Mouse (Mus musculus) right cerebral cortex, postnatal 14 days (tissue): Measurements from ENCODE around the gene Wrnip1.
A peak's percentile ranks its signal among the peaks of the same experiment; 100 is the strongest.

Source experiments
- DNase-seq: peaks from one replicate; pipeline ENCODE4 v3.0.0; 2022

Wrnip1 gene

GRCm38 (mm10) chr13:32801693-32802221, at the start of gene Wrnip1:
Gene Wrnip1, plus strand, starts transcription at chr13:32802038.
- peak; percentile 97 for DNase-seq

- no peak for DNase-seq
Measured at GRCm38 (mm10) chr13:32752066-32752657, 49.7 kb upstream of the Wrnip1 start.

- DNase-seq = peak; percentile 38
Measured at GRCm38 (mm10) chr13:32759036-32759435, 42.8 kb upstream of the Wrnip1 start.

GRCm38 (mm10) chr13:32760795-32761194, 41.0 kb upstream of the Wrnip1 start:
- DNase-seq = no peak

GRCm38 (mm10) chr13:32763141-32763540, 38.7 kb upstream of the Wrnip1 start:
- no peak for DNase-seq

GRCm38 (mm10) chr13:32764448-32764847, 37.4 kb upstream of the Wrnip1 start:
- DNase-seq = no peak

GRCm38 (mm10) chr13:32768104-32768503, 33.7 kb upstream of the Wrnip1 start:
- DNase-seq = no peak

- DNase-seq = no peak
Measured at GRCm38 (mm10) chr13:32769960-32770359, 31.9 kb upstream of the Wrnip1 start.

GRCm38 (mm10) chr13:32775889-32776288, 25.9 kb upstream of the Wrnip1 start:
- no peak for DNase-seq

- no peak for DNase-seq
Measured at GRCm38 (mm10) chr13:32776350-32776749, 25.5 kb upstream of the Wrnip1 start.

GRCm38 (mm10) chr13:32778861-32779260, 23.0 kb upstream of the Wrnip1 start:
- DNase-seq = no peak

GRCm38 (mm10) chr13:32783055-32783454, 18.8 kb upstream of the Wrnip1 start:
- DNase-seq = no peak

- no peak for DNase-seq
Measured at GRCm38 (mm10) chr13:32783816-32784215, 18.0 kb upstream of the Wrnip1 start, which contains the start of gene Mylk4. Gene Mylk4, minus strand, starts transcription at chr13:32783954.

GRCm38 (mm10) chr13:32787584-32787983, 14.3 kb upstream of the Wrnip1 start:
- DNase-seq = no peak

- no peak for DNase-seq
Measured at GRCm38 (mm10) chr13:32789781-32790180, 12.1 kb upstream of the Wrnip1 start.

GRCm38 (mm10) chr13:32794619-32795018, 7.2 kb upstream of the Wrnip1 start:
- no peak for DNase-seq

GRCm38 (mm10) chr13:32795166-32795565, 6.7 kb upstream of the Wrnip1 start:
- no peak for DNase-seq

- no peak for DNase-seq
Measured at GRCm38 (mm10) chr13:32797085-32797484, 4.8 kb upstream of the Wrnip1 start.

- no peak for DNase-seq
Measured at GRCm38 (mm10) chr13:32799131-32799530, 2.7 kb upstream of the Wrnip1 start.

- no peak for DNase-seq
Measured at GRCm38 (mm10) chr13:32800859-32801258, 979 bp upstream of the Wrnip1 start.

GRCm38 (mm10) chr13:32802259-32803081, 632 bp downstream of the Wrnip1 start, which contains the start of gene D930007J09Rik:
Gene D930007J09Rik, minus strand, starts transcription at chr13:32802849.
- peak; percentile 64 for DNase-seq

GRCm38 (mm10) chr13:32803701-32804345, 2.0 kb downstream of the Wrnip1 start:
- DNase-seq = no peak

- DNase-seq = peak; percentile 26
Measured at GRCm38 (mm10) chr13:32806820-32807219, 5.0 kb downstream of the Wrnip1 start.
